Mouse (Mus musculus) hindbrain, embryonic 11.5 days (tissue): ENCODE measurements around the gene Cyth4. TPM values are rescaled to one million over a fixed set of nuclear protein-coding genes. Genes with fewer than 3 reads are reported as not detected.

Experiments used
- ATAC-seq: fragments of 200-750 bp; cut with Nextera tagmentation; 2 replicates; pipeline ENCODE4 v1.8.0; 2017; ENCODE audit warnings: mild to moderate bottlenecking, moderate TSS enrichment, moderate library complexity; ENCODE audit not compliant: low FRiP score
- DNase-seq: peaks from one replicate; pipeline ENCODE4 v3.0.0-alpha.2; 2015; ENCODE audit warnings: low spot score
- H3K27ac ChIP-seq: fragments of 300-500 bp; sonication (generic); 2 replicates; pipeline ENCODE4 v1.5.1; 2014; ENCODE audit warnings: mild to moderate bottlenecking, low read depth, low read length
- H3K27me3 ChIP-seq: fragments of 300-500 bp; sonication (generic); 2 replicates; pipeline ENCODE4 v1.6.1; 2014; ENCODE audit warnings: mild to moderate bottlenecking, low read length, moderate library complexity, mixed read lengths; ENCODE audit not compliant: control insufficient read depth, insufficient read depth
- H3K36me3 ChIP-seq: fragments of 300-500 bp; sonication (generic); 2 replicates; pipeline ENCODE4 v1.6.1; 2014; ENCODE audit warnings: mild to moderate bottlenecking, low read length, moderate library complexity, mixed read lengths; ENCODE audit not compliant: control insufficient read depth, insufficient read depth
- H3K4me1 ChIP-seq: fragments of 300-500 bp; sonication (generic); replicated peaks from 2 replicates; pipeline ENCODE4 v1.6.1; 2014; ENCODE audit warnings: low read length, mixed read lengths; ENCODE audit not compliant: control insufficient read depth, insufficient read depth
- H3K4me2 ChIP-seq: fragments of 300-500 bp; sonication (generic); replicated peaks from 2 replicates; pipeline ENCODE4 v1.6.1; 2014; ENCODE audit warnings: mild to moderate bottlenecking, low read depth, low read length
- H3K4me3 ChIP-seq: fragments of 300-500 bp; sonication (generic); 2 replicates; pipeline ENCODE4 v1.5.1; 2014; ENCODE audit warnings: low read depth, low read length
- H3K9ac ChIP-seq: fragments of 300-500 bp; sonication (generic); 2 replicates; pipeline ENCODE4 v1.6.1; 2014; ENCODE audit warnings: low read depth, low read length
- H3K9me3 ChIP-seq: fragments of 300-500 bp; sonication (generic); 2 replicates; pipeline ENCODE4 v1.6.1; 2016; ENCODE audit warnings: low read length; ENCODE audit not compliant: control insufficient read depth
- WGBS: fragments of 180-500 bp; shearing (Covaris S2); extraction: QIAGEN DNeasy Blood & Tissue Kit; methylation state at CpG from one replicate; pipeline ENCODE4 v1.1.7; 2014; 5-methylcytosine and 5-hydroxymethylcytosine counted together
- polyA plus RNA-seq: library from polyadenylated mRNA; unstranded; fragments of >200 nt; fragmentation: Nextera tagmentation; extraction: Ambion mirVana; gene quantifications from 2 replicates; pipeline ENCODE4 v1.2.1, GENCODE M21; 2014

The Cyth4 gene
- polyA plus RNA-seq, 1 experiment from 2014 or later: 4.4 TPM

GRCm38 (mm10) chr15:78572658-78573397 is 24.0 kb upstream of the Cyth4 start, which contains the start of gene Rac2:
Rac2 (minus strand) TSS chr15:78572783.
- WGBS: 87% methylated on average over 8 of the region's 8 CpGs
- H3K9ac ChIP-seq: no peak within 1 kb of the TSS
- H3K27ac ChIP-seq: no peak within 1 kb of the TSS

DNA sequence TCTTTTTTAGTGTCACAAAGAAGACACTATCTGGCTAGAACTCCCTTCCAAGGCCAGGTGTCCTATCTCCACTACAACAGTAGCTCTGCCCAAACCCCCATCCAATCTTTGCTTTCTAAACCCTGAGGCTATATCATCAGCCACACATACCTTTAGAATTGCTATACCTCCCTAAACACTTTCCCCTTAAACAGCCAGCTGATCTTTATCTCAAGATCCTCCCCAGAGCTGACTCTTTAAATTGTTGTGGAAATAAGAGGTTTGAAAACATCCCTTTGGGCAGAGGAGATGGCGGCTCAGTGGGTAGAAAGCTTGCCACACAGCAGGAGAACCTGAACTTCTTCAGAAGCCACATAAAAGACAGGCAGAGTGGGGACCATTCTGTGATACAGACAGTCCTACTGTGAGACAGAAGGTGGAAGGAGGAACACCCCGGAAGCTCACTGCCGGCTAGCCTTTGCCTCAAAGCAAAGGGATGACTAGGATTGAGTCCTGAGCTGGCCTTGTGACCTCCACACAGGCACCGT is 20.5 kb upstream of the Cyth4 start:
- H3K36me3 ChIP-seq: no peaks in the 10 kb centered on the region
- H3K4me2 ChIP-seq: no peak overlapping the region
- no peaks in the 10 kb centered on the region for H3K9me3 ChIP-seq
- peaks cover 5% of the 10 kb centered on the region; the same call in 1 of the 2 replicates for H3K4me1 ChIP-seq
- no peak for ATAC-seq
- H3K9ac ChIP-seq: no peak overlapping the region
- no peak overlapping the region for H3K27ac ChIP-seq
- H3K4me3 ChIP-seq: no peak overlapping the region
- H3K27me3 ChIP-seq: no peaks in the 10 kb centered on the region
- whole genome bisulfite sequencing: 43% methylated on average over 4 of the region's 4 CpGs
- no peak for DNase-seq

More at GRCm38 (mm10) chr15:78572658-78573397, 24.0 kb upstream of the Cyth4 start, which contains the start of gene Rac2:
- no peak for DNase-seq
- H3K4me1 ChIP-seq: no peaks in the 10 kb centered on the region
- no peaks in the 10 kb centered on the region for H3K27me3 ChIP-seq
- ATAC-seq: no peak
- H3K36me3 ChIP-seq: no peaks in the 10 kb centered on the region
- no peak within 1 kb of the TSS for H3K4me3 ChIP-seq
- H3K9me3 ChIP-seq: no peaks in the 10 kb centered on the region
- no peak within 1 kb of the TSS for H3K4me2 ChIP-seq

GRCm38 (mm10) chr15:78583352-78583751 is 13.5 kb upstream of the Cyth4 start:
- Histone ChIP-seq H3K36me3 (no peaks in the 10 kb centered on the region), H3K4me2 (no peak overlapping the region), H3K9me3 (no peaks in the 10 kb centered on the region), H3K9ac (no peak overlapping the region), H3K4me3 (no peak overlapping the region), H3K4me1 (peaks cover 5% of the 10 kb centered on the region; the same call in 1 of the 2 replicates), H3K27ac (no peak overlapping the region), H3K27me3 (no peaks in the 10 kb centered on the region)
- ATAC-seq (no peak), DNase-seq (no peak)
- WGBS: 19% methylated on average over 11 of the region's 11 CpGs

DNA sequence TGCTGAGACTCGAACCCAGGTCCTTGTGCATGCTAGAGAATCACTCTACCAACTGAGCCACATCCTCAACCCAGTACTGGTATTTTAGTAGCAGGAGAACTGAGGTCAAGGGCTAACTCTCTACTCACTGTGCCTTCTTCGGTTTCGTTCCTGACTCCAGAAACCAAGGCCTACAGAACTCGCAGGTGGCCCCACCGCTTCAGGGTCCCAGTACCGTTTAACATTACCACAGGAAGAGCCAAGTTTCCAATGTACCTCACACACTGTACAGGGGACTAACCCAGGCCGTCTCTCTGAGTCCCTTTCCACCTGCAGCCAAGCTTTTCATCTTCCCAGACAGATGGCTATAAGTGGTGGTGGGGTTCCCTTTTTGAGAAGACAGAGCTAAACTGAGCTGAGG is 11.4 kb upstream of the Cyth4 start:
- Histone ChIP-seq H3K27ac (no peak overlapping the region), H3K9ac (no peak overlapping the region), H3K9me3 (no peaks in the 10 kb centered on the region), H3K27me3 (no peaks in the 10 kb centered on the region), H3K4me3 (no peak overlapping the region), H3K4me2 (no peak overlapping the region), H3K4me1 (0 out of 2 replicates have a peak, but pooled peaks cover 2% of the 10 kb centered on the region), H3K36me3 (no peaks in the 10 kb centered on the region)
- DNase-seq (no peak), ATAC-seq (no peak)
- WGBS: 92% methylated on average over 7 of the region's 7 CpGs

DNA sequence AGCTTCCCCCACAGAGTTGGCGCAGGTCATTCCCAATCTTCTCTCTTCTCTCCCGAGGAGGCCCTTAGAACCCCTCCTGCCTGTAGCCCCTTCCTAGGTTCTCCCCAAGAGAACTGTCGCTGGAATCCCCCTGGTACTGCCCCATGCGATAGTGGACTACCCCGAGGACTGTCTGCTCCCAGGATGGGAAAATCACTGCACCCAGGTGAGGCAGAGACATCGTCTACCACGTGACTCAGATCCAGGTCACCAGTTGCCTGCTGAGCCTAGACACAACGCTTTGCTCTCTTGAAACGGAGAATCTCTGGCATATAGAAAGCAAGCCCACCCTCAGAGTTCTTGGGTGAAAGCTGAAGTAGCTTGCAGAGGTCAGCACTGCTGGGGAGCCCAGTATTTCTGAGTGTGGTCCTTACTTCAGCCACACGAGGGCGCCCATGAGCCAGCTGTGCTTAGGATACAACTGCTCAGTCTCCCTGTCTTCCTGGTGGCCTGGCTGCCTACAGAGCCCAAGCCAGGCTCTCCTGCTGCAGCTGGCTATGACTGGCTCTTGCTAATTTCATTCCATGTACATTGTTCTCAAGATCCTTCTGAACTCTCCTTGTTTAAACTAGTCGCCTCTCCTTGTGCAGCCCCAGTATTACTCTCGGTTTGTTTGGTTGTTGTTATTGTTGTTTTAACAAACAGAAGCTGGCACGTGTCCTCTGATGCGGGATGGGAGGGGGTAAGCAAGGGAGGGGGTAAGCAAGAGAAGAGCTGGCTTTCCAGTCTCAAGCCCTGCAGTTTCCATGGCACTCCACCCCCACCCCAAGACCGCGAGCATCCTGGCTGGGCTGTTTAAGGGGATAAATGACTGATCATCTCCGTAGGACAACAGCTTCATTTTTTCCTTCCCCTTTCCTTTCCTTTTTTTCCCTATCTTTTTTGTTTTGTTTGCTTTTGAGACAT is 9.5 kb upstream of the Cyth4 start:
- no peak overlapping the region for H3K27ac ChIP-seq
- no peak overlapping the region for H3K4me2 ChIP-seq
- WGBS: 55% methylated on average over 18 of the region's 18 CpGs
- no peak overlapping the region for H3K4me3 ChIP-seq
- DNase-seq (peak; percentile 93), ATAC-seq (peak; percentile 74; the same call in 1 of the 2 replicates)
- no peak overlapping the region for H3K9ac ChIP-seq
- no peaks in the 10 kb centered on the region for H3K27me3 ChIP-seq
- H3K36me3 ChIP-seq: no peaks in the 10 kb centered on the region
- no peaks in the 10 kb centered on the region for H3K4me1 ChIP-seq
- H3K9me3 ChIP-seq: no peaks in the 10 kb centered on the region

GRCm38 (mm10) chr15:78588049-78588448 is 8.8 kb upstream of the Cyth4 start:
- H3K27ac ChIP-seq: no peak overlapping the region
- no peak for DNase-seq
- ATAC-seq: no peak
- no peak overlapping the region for H3K4me3 ChIP-seq
- no peaks in the 10 kb centered on the region for H3K4me1 ChIP-seq
- no peak overlapping the region for H3K9ac ChIP-seq
- no peak overlapping the region for H3K4me2 ChIP-seq
- no peaks in the 10 kb centered on the region for H3K36me3 ChIP-seq
- no peaks in the 10 kb centered on the region for H3K27me3 ChIP-seq
- 84% methylated on average over 4 of the region's 4 CpGs for WGBS
- H3K9me3 ChIP-seq: no peaks in the 10 kb centered on the region

DNA sequence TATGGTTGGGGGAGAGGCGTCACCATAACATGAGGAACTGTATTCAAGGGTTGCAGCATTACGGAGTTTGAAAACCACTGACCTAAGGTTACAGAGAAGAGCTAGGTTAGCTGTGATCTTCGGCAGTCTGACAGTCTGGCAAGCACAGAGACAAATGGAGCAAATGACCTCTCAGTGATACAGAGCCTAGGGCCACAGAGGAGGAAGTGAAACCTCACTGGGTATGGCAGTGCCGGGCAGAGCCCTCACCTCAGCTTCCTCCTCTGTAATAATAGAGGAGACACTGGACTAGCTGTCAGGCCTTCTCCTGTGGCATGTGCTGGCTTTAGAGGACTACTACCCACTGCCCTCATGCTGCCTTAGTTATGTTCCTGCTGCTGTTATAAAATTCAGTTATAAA is 7.9 kb upstream of the Cyth4 start:
- Histone ChIP-seq H3K4me1 (no peaks in the 10 kb centered on the region), H3K36me3 (no peaks in the 10 kb centered on the region), H3K27ac (no peak overlapping the region), H3K27me3 (no peaks in the 10 kb centered on the region), H3K4me3 (no peak overlapping the region), H3K4me2 (no peak overlapping the region), H3K9ac (no peak overlapping the region), H3K9me3 (no peaks in the 10 kb centered on the region)
- no peak for DNase-seq
- ATAC-seq: no peak
- WGBS: 90% methylated on average over 4 of the region's 4 CpGs

DNA sequence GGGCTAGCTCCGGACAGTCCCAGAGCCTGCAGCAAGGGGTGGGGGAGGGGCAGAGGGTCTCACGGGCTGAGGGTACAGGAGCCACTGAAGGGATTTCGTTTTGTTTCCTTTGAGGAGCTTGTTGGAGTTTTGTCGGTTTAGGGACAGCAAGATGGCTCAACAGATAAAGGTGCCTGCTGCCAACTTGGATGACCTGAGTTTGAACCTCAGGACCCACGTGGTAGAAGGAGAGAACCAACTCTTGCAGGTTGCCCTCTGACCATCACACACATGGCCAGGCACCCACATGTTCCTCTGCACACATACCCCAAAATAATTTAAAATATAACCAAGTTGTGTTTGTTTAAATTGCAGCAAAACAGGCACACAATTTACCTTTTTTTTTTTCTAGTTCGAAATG is 6.9 kb upstream of the Cyth4 start:
- H3K27ac ChIP-seq: no peak overlapping the region
- 75% methylated on average over 6 of the region's 6 CpGs for WGBS
- no peaks in the 10 kb centered on the region for H3K9me3 ChIP-seq
- DNase-seq (no peak), ATAC-seq (no peak)
- H3K4me2 ChIP-seq: no peak overlapping the region
- H3K27me3 ChIP-seq: no peaks in the 10 kb centered on the region
- no peaks in the 10 kb centered on the region for H3K36me3 ChIP-seq
- H3K4me3 ChIP-seq: no peak overlapping the region
- H3K4me1 ChIP-seq: no peaks in the 10 kb centered on the region
- H3K9ac ChIP-seq: no peak overlapping the region
